Mouse (Mus musculus) embryo, embryonic 9.5 days (tissue): ENCODE data around the gene Babam2.

ENCODE experiments used
- DNase-seq: peaks from one replicate; pipeline ENCODE4 v3.0.0-alpha.2; 2017; ENCODE audit errors: extremely low spot score

The Babam2 gene

DNA sequence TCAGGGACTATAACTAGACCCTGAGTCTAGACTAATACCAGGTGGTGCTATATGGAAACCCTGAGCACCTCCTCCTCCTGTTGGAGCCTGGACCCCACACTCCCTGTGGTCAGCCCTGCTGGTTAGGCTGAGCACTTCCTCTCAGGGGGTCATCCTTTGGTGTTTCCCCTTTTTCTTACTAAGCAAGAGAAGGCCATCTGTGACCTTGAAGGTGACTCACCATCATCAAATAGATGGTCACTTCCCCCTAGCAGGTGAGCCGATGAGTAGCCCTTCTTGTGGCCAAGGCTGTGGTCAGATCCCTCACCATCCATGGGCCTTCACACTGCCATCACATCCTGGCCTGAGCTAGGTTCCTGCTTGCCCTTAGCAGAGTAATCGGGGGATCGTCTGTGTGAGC is 379.7 kb downstream of the Babam2 start:
- no peak for DNase-seq

DNA sequence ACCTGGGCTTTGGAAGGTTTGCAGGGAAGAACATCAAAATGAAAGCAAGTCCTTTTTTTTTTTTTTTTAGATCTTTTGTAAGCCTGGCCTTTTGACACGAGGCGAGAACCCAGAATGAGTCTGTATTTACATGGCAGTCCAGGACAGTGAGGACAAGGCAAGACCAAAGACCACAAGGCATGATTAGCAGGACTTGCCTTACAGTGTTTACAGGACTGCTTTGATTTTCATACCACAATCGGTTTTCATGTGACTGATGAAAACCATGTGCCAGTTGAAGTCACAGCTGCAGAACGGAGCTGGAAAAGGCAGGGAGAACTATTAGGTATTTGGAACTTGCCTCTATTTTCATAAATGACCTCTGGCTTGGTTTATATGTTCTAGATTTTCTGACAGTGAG is 381.5 kb downstream of the Babam2 start:
- DNase-seq: no peak

DNA sequence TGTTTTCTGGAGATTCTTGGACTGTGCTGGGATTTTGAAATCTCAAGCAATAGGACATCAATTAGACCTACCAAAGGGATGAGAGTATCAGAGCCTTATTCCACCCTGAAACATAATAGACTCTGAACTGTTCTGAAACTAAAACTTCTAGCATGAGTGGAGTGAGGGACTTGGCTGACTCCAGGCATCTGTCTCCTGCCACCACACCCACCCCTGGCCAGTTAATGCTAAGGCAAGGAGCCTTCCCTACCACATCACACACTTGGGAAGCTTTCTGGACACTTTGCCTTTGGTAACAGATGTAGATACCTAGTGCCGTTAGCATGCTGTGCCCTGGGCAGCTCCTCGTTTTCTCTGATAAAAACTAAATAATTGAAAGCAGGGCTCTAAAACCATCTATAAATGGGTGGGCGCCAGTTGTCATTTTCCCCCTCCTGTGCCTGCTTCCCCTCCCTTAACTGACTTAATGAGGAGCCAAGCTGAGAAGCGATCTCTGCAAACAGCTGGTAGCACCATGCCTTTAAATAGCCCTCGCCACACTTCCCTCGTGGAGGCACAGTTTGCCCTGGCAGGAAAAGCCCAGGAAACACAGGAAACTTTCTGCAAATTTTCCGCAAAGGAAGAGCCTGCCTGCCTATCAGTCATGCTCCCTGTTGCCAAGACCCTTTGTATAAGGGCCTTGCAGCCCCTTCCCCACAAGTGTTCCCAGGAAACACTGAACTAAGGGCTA is 383.2 kb downstream of the Babam2 start:
- no peak for DNase-seq

DNA sequence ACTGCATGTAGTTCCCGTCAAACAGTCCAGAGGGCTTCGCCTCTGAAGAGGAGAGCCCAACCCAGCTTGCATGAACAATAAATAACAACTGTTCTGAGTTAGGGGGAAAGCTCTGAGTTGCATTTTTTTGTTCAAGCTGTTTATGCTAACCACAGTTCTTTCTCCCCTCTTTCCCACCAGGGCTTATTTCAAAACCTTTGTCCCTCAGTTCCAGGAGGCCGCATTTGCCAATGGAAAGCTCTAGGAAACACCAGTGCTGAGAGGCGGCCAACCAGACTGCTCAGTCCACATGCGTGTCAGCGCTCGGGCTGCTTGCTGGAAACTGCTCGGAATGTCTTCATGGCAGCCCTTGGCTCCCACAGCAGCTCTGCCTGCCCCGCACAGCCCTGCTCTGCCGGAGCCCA is 386.9 kb downstream of the Babam2 start:
- no peak for DNase-seq

DNA sequence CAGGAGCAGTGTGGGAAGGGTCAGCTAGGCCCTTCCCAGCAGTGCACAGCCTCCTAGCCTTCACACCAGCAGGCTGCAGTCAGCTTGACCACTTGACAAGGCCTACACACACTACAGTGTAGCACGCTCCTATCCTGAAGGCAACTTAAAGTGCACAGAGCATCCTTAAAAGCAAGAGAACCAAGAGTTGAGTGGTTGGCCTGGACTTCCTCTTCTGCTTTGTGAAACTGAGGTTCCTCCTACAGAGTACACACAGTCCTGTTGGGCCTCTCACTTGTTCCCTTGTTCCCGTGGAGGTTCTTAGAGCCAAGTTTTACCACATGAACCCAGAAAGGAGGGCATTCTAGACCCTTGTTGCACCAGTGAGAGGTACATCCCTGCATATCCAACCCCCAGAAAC is 388.1 kb downstream of the Babam2 start:
- no peak for DNase-seq

DNA sequence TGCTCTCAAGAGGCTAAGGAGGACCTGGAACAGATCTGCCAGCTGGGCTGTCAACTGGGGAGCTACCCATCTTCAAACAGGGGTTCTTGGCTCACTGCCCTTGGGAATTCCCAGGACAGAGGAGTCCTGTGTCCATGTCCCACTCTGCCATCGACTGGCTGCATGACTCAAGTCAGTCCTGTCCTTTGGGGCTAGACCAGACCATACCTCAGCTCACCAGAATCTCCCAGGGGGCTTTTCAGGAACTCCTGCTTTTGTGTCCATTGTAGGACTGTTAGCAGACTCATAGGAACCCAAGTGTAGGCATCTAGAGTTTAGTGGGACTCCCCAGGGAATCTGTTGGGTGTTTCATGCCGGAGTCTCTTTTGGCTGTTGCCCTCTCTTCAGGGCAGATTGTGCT is 388.5 kb downstream of the Babam2 start:
- no peak for DNase-seq

DNA sequence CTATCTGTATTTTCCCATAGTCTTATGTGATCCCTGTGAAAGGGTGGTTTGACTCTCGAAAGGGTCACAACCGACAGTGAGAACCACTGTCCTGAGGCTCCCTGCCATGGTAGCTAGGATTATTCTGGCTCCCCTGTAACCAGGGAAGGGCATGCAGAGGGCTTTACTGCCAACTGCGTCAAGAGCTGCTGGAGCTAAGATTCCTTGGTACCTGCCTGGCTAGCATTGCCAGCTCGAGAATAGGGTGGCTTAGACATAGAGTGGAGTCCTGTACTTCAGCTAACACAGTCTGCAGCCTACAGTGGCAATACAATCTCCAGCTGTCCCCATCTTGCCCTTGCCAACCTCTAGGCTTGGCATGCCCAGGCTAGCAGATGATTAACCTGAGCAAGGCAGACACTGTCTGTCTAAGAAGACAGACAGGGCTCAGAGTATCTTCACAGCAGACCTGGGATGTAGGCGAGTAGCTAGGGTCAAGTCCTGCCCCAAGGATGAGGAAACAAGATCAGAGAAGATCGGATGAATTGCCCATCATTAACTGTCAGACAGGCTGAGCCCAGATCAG is 389.1 kb downstream of the Babam2 start:
- no peak for DNase-seq

DNA sequence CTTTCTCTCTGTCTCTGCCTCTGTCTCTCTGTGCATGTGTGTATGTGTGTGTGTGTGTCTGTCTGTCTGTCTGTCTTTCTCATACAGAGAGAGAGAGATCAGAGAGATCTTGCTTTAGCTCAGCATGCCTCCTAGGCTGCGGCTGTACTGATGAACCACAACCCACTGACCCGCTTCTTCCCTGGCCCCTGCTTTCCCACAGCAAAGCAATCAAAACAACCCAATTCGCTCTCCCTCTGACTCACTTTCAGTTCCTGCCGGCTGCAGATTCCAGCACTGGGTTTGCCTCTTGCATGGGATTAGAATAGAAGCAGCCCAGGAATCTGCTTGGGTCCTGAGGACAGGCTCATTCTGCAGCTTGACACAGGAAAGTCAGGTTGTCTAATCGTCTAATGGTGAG is 392.0 kb downstream of the Babam2 start:
- no peak for DNase-seq

DNA sequence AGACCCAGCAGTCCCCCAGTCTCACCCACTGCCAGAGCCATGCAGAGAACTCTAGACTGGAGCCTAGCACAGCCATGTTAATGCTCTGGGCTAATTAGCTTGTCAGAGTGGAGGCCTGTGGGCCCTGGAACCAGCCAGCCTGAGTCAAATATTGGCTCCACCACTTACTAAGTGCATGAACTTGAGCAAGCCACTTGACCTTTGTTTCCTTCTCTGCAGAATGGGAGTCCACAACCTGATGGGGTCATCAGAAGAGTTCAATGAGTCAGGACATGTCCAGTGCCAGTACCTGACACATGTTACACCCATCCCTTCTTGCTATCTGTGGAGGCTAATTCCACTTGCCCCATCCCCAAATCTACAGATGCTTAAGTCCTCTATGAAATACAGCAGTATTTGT is 394.8 kb downstream of the Babam2 start:
- no peak for DNase-seq

DNA sequence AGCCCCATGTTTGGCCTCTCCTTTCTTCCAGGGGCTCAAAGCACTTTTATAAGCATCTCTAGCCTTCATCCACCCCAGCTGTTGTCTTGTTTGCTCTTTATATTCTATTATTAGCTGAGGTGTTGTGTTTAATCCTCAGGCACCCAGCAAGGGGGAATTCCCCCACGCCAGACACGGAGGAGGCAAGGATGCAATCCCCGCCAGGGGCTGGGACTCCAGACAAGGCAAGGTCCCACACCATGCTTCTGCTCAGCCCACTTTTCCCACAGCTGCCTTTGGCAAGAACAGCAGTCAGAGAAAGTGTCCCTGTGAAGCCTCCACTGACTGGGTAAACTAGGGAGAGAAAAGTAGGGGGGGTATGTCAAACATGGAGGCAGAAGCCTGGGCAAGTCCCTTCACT is 401.2 kb downstream of the Babam2 start:
- no peak for DNase-seq

DNA sequence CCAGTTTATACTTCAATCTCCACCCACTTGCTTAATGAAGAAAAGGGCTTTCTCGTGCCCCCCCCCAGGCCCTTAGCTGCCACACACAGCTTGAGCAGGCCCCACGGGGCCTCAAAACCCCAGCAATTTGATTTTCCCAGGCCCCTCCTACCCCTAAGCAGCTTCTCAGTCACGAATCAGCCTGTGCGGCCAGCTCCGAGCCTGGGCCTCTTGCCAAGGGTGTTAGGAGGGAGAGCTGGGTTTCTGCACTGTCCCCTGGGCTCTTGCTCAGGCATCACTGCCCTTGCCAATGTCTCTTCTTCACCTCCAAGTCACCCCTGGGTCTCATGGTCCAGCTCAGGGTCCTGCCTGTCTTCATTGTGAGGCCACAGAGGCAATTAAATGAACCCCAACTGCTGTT is 405.0 kb downstream of the Babam2 start:
- DNase-seq: no peak

DNA sequence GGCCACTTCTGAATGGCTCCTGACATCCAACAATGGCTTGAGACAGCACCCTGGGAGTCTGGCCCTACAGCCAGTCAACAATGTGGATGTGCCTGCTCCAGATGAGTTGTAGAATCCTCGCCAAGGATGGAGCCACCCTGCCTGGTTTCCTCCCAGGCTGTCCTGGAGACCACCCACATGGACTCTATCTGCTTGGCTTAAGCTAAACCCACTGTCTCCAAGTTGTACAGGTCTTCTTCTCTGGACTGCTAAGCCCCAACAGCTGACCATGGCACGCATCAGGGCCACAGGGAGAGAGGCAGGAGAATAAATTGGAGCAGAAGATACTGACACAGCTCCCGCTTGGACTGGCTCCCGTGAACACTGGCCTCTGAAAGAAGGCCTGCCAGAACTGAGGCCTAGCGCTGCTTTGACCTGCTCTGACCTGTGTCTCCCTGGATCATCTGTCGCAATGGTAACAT is 405.5 kb downstream of the Babam2 start:
- no peak for DNase-seq

DNA sequence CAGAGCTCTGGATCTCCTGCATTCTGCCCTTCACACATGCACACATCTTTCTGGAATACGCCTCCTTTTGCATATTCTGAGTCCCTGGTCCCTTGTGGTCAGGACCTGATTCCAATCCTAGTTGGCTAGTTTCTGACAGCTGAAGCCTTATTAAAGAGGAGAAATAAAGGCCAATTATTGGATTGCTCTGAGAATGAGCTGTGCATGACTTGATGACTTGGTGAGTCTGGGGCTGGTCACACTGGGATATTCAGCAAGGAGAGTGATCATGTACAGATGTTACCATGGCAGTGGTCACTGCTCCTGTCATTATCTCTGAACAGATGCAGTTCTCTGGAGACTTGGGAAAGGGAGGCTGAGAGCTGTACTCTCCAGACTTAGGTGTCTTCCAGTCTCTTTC is 406.1 kb downstream of the Babam2 start:
- DNase-seq: no peak

DNA sequence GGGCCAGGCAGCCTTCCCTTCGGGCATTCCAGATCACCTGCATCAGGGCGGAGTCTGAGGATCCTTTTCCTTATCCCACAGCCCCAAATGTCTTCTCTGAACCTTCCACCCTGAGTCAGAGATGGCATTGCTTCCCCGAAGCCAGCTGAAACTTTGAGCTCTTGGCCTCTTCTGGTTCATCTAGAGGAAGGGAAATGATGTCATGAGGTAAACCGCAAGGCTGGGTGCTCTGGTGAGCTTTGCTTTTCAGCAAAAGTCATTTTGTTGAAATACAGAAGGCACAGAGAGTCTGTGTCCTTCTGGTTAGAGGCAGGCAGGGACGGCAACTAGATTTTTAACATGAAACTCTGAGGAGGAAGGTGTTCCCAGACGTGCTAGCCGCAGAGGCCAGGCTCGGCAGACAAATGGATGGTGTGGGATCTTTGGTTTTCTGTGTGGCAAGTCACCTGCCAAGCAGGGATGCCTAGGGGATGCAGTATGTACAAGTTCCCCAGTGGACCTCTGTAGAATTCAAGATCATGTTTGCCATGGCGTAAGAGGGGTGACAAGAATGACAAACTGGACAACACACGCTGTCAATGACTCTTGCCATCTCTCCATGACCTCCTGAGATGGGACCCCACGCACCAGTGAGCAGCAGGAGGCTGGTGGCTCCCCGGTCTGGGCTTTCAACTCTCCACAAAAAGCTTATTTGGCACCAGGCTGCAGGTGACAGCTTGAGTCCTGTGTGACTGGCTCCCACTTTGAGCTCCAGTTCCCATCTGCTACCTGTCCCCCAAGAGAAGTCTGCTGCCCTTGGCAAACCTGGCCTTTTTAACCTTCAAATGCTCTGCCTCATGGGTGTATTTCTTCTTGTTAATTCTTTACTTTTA is 406.9 kb downstream of the Babam2 start:
- DNase-seq: no peak

DNA sequence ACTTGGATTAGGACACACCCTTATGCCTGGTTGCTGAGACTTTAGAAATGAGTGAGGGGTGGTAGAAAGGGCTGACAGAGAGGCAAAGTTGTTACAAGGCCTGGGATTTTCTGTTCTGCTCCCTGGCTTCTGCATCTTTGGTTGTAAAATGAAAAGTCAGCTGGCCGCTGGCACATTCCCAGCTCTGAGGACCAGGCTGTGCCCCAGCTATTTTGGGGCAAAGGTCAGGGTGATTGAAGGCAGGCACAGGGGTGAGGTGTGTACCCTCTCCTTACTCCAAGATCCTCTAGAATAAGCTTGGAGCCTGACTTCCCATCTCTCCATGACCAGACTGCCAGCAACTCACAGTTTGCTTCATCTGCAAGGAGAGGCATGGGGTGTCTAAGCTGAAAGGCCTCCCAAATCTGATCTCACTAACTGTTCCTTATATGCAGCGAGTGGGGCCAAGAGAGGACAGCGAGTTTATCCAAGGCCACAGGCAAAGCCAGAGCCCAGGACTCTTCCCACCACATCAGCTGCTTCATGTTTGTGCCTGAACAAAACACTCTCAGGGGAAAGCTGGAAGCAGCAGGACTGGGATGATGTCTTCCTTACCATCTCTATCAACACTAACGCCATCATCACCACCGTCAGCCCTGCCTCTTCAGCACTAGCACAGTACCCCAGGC is 409.1 kb downstream of the Babam2 start:
- no peak for DNase-seq

DNA sequence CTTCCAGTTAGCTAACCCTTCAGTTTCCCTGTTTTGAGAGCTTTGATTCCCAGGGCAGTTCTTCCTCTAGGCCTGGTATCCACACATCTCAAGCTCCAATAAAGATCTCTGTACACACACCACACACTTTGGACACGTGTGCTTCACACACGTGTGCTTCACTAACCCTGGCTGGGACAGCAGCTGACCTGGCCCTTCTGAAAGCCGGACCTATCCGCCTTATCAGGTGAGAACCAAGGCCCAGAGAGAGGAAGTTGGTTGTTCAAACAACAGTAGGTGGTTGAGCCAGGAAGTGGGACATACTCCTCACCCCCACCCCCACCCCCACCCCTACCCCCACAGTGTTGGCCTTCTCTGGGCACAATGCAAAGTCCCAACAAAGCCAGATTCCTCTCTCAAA is 413.2 kb downstream of the Babam2 start:
- DNase-seq: no peak

DNA sequence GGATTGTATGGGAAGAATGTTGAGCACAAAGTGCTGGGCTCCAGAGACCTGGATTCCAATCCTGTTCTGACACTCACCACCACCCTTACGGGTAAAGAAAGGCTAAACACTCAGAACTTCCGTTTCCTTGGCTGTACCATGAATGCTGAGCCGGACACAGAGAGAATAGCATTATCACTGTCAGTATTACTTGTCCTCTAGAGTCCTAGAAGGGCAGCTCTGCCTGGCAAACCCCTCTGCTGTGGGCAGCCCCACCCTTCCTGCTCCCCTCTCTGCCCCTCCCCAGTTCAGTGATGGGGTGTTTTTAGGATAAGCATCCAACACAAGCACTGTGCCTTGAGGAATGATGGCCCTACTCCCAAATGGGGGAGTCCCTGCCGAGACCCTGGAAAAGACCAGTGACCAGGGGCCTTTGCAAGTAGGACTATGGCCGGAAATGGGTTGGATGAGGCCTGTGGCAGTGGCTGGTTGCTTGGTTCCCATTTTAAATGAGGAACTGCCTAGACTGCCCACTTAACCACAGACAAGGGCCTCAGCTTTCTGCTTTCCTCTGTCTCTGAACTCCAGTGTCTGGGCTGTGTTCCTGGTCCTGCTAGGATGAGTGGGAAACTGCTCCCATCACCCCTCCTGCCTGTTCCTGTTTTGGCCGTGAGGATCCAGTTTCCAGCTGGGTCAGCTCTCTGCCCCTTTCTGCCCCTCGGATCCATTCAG is 414.9 kb downstream of the Babam2 start:
- no peak for DNase-seq

DNA sequence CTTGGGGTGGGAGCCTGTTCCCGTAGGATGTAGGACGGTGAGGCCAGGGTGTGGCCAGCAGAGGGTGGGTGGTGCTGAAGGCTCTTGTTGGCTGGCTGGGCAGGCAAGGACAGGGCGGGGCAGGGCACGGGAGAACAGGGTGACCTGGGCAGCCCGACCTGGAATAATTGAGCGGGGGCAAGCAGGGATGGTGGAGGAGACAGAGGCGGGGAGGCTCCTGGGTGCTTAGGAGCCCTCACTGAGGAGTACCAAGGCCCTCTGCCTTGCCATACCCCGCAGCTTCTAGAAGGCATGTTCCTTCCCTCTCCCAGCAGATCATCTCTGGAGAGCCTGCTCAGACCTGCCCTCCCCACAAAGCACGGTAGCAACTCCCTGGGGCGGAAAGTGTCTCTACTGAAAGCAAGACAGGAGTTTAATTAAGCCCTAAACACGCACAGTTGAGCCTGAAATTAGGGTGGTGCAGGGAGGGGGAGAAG is 423.5 kb downstream of the Babam2 start:
- no peak for DNase-seq

DNA sequence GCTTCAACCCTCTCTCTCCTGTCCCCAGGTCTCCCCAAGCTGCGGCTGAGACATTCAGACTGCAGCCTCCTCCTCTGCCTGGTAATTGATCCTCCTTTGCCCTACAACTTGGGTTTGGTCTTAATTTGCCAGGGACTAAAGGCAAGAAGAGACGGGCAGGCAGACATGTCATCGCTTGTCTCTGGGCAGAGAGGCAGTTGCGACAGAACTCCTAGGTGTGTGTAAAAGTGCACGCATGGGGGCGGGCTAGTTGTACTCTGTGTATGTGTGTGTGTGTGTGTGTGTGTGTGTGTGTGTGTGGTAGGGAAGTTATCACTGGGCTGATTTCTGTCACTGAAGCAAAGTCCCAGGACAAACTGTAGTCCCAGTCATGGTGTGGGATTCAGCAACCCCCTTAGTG is 424.5 kb downstream of the Babam2 start:
- no peak for DNase-seq

DNA sequence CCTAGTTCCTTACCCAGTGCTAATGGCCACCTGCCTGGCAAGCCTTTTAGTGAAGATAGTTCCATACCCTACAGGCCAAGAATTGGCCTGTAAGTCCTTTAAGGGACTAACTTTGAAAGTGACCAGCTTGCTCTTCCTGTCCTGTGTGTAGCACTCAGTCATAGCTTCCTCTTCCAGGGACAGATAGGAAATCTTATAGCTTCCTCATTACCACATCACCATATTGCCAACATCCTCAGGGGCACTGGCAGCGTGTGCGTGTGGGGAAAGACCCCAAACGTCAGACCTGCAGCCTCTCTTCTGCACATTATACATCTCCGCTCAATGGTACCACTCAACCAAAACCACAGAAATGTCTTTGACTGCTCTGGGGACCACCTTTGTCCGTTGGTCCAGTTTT is 424.9 kb downstream of the Babam2 start:
- no peak for DNase-seq

DNA sequence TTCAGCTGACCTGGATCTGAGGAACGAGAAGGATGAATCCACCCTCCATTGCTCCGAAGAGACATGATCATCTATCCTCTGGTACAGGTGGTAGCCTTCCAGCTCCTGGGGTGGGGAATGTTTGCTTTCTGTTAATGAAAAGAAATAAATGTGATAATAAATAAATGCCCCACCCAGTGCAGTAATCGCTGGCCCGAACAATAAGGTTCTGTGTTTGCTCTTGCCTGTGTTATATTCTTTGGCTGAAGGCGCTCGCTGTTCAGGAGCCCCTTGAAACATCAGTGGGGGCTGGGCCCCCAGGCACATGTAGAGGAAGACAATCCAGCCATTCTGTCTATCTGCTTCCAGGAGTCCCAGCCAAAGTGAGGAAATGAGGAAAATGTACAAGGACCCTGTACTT is 427.5 kb downstream of the Babam2 start:
- no peak for DNase-seq

DNA sequence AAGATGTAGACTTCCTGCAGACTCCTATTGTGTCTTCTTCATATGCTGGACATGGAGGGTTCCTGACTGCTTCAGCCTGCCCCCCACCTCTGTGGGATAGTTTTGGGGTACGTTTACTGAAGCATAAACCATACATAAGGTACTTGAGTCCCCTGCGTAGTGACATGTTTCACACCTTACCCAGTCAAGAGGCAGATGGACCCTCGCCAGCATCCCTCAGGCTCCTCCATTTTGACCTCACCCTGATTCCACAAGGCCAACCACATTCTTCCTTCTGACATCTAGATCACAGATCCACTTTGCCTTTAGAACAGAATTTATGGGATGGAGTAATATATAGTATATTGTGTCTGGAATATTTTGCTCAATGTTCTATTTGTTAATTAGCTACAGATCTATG is 429.7 kb downstream of the Babam2 start:
- no peak for DNase-seq
